Comparison of ENCODE assay signal across 19 mouse cellular contexts in the genomic region with DNA sequence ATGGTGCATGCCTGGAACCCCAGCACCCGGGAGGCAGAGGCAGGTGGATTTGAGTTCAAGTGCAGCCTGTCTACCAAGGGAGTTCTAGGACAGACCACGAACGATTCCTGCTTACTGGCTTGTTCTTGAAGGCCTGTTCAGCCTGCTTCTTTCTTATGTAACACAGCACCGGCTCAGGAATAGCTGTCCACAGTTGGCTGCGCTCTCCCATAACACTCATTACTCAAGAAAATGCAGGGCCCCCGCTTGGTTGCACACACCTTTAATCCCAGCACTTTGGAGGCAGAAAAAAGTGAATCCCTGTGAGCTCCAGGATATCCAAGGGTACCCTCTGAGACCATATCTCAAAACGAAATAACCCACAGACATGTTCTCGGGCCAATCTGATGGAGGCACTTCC. TPM values are rescaled to one million over a fixed set of nuclear protein-coding genes. Genes with fewer than 3 reads are reported as not detected.
"Had no signal": no experiment of that assay in that cellular context is flagged by ENCODE, and none has a peak within 500 bp of the region (broad histone marks: within the 10 kb centered on the region; RNA-seq: fewer than 3 reads in every experiment).

No protein-coding gene starts in this region.

- H3K9ac ChIP-seq: lung, embryonic 15.5 days; midbrain, embryonic 13.5 days; midbrain, embryonic 15.5 days; neural tube, embryonic 12.5 days; stomach, embryonic 15.5 days had no signal

- H3K27me3 ChIP-seq: lung, embryonic 15.5 days; stomach, embryonic 15.5 days had no signal

- ATAC-seq: lung, postnatal 0 days; midbrain, embryonic 13.5 days; midbrain, embryonic 15.5 days had no signal

- DNase-seq: lung, adult 2 months; lung, postnatal 14 days; lung, postnatal 36 days; right cerebral cortex, postnatal 14 days; thymus, adult 2 months; thymus, postnatal 25 days; thymus, postnatal 4 days had no signal

- H3K27ac ChIP-seq: lung, embryonic 15.5 days; macrophage; midbrain, embryonic 13.5 days; midbrain, embryonic 15.5 days; neural tube, embryonic 12.5 days; stomach, embryonic 15.5 days; stomach, postnatal 0 days had no signal

- H3K9me3 ChIP-seq: lung, embryonic 15.5 days; midbrain, embryonic 13.5 days; midbrain, embryonic 15.5 days; neural tube, embryonic 12.5 days; stomach, embryonic 15.5 days had no signal

- H3K4me2 ChIP-seq: lung, embryonic 15.5 days; midbrain, embryonic 11.5 days; midbrain, embryonic 13.5 days; midbrain, embryonic 15.5 days; neural tube, embryonic 12.5 days; stomach, embryonic 15.5 days had no signal

- H3K36me3 ChIP-seq: lung, embryonic 15.5 days; midbrain, embryonic 13.5 days; midbrain, embryonic 15.5 days; neural tube, embryonic 12.5 days; stomach, embryonic 15.5 days had no signal

- H3K4me1 ChIP-seq: neural tube, embryonic 12.5 days; stomach, embryonic 15.5 days had no signal

- H3K4me3 ChIP-seq: lung, embryonic 15.5 days; megakaryocyte, embryonic 14.5 days; midbrain, embryonic 13.5 days; midbrain, embryonic 15.5 days; neural tube, embryonic 12.5 days; stomach, embryonic 15.5 days had no signal

RNA-seq across cellular contexts. Expression of a gene that starts 3.3 kb away (rescaled TPM):
- polyA plus RNA-seq: macrophage had no signal

RNA-seq across cellular contexts. Expression of a gene that starts 55.9 kb away (rescaled TPM):
- polyA plus RNA-seq: lung, postnatal 0 days; macrophage; midbrain, embryonic 11.5 days; midbrain, embryonic 13.5 days; midbrain, embryonic 15.5 days; midbrain, postnatal 0 days; neural tube, embryonic 12.5 days; neural tube, embryonic 14.5 days had no signal
